Mouse (Mus musculus): ENCODE results near the gene Uckl1.
A peak's percentile ranks its signal among the peaks of the same experiment; 100 is the strongest.

The Uckl1 gene

GRCm38 (mm10) chr2:181571941-181572670 is 12.6 kb downstream of the Uckl1 start:
- DNase-seq = no peak

GRCm38 (mm10) chr2:181570921-181571595 is 13.6 kb downstream of the Uckl1 start:
- no peak for DNase-seq

GRCm38 (mm10) chr2:181570375-181570774 is 14.3 kb downstream of the Uckl1 start:
- no peak for DNase-seq

- no peak for DNase-seq
Measured at GRCm38 (mm10) chr2:181569856-181570255, 14.8 kb downstream of the Uckl1 start.

GRCm38 (mm10) chr2:181568272-181569008 is 16.3 kb downstream of the Uckl1 start:
- DNase-seq = peak; percentile 68

GRCm38 (mm10) chr2:181567338-181567737 is 17.4 kb downstream of the Uckl1 start:
- no peak for DNase-seq

GRCm38 (mm10) chr2:181553772-181554171 is 30.9 kb downstream of the Uckl1 start:
- no peak for DNase-seq

GRCm38 (mm10) chr2:181550233-181550632 is 34.5 kb downstream of the Uckl1 start:
- no peak for DNase-seq

GRCm38 (mm10) chr2:181548682-181549081 is 36.0 kb downstream of the Uckl1 start:
- DNase-seq = no peak

- DNase-seq = no peak
Measured at GRCm38 (mm10) chr2:181548227-181548626, 36.5 kb downstream of the Uckl1 start.

GRCm38 (mm10) chr2:181546142-181546541 is 38.5 kb downstream of the Uckl1 start:
- DNase-seq = no peak

GRCm38 (mm10) chr2:181541761-181542380 is 42.8 kb downstream of the Uckl1 start:
- no peak for DNase-seq

- peak; percentile 66 for DNase-seq
Measured at GRCm38 (mm10) chr2:181537444-181538047, 47.1 kb downstream of the Uckl1 start.

- DNase-seq = no peak
Measured at GRCm38 (mm10) chr2:181536410-181536809, 48.3 kb downstream of the Uckl1 start.

- no peak for DNase-seq
Measured at GRCm38 (mm10) chr2:181532589-181532988, 52.1 kb downstream of the Uckl1 start.

- no peak for DNase-seq
Measured at GRCm38 (mm10) chr2:181529076-181529475, 55.6 kb downstream of the Uckl1 start.

GRCm38 (mm10) chr2:181525526-181525925 is 59.2 kb downstream of the Uckl1 start:
- DNase-seq = no peak

GRCm38 (mm10) chr2:181522811-181523210 is 61.9 kb downstream of the Uckl1 start:
- DNase-seq = peak; percentile 42

GRCm38 (mm10) chr2:181521491-181521890 is 63.2 kb downstream of the Uckl1 start:
- DNase-seq = peak; percentile 6

- no peak for DNase-seq
Measured at GRCm38 (mm10) chr2:181520936-181521227, 63.8 kb downstream of the Uckl1 start.

GRCm38 (mm10) chr2:181520118-181520935 is 64.4 kb downstream of the Uckl1 start, which contains the start of gene Dnajc5:
TSS of gene Dnajc5 (plus strand) at chr2:181520485.
- DNase-seq = peak; percentile 99

GRCm38 (mm10) chr2:181519201-181519600 is 65.5 kb downstream of the Uckl1 start:
- DNase-seq = no peak
